Mouse (Mus musculus) liver, embryonic 11.5 days (tissue): ENCODE results near the gene Ampd2. TPM values are rescaled to one million over a fixed set of nuclear protein-coding genes. Genes with fewer than 3 reads are reported as not detected.

Source experiments
- ATAC-seq: fragments of 200-750 bp; cut with Nextera tagmentation; replicated peaks from 2 replicates; pipeline ENCODE4 v1.8.0; 2017; ENCODE audit warnings: moderate number of reproducible peaks, mild to moderate bottlenecking, moderate TSS enrichment, moderate library complexity; ENCODE audit not compliant: low FRiP score
- DNase-seq: peaks from one replicate; pipeline ENCODE4 v3.0.0-alpha.2; 2017; ENCODE audit warnings: low spot score
- H3K27ac ChIP-seq: fragments of 300-500 bp; sonication (generic); 2 replicates; pipeline ENCODE4 v1.5.1; 2014; ENCODE audit warnings: mild to moderate bottlenecking, low read depth, low read length, control low read depth
- H3K27me3 ChIP-seq: fragments of 300-500 bp; sonication (generic); replicated peaks from 2 replicates; pipeline ENCODE4 v1.6.1; 2014; ENCODE audit warnings: low read length, mixed read lengths; ENCODE audit not compliant: control insufficient read depth, insufficient read depth
- H3K36me3 ChIP-seq: fragments of 300-500 bp; sonication (generic); 2 replicates; pipeline ENCODE4 v1.6.1; 2014; ENCODE audit warnings: mild to moderate bottlenecking, low read length, moderate library complexity, mixed read lengths; ENCODE audit not compliant: control insufficient read depth, insufficient read depth
- H3K4me1 ChIP-seq: fragments of 300-500 bp; sonication (generic); replicated peaks from 2 replicates; pipeline ENCODE4 v1.6.1; 2014; ENCODE audit warnings: low read length, mixed read lengths; ENCODE audit not compliant: control insufficient read depth, insufficient read depth
- H3K4me2 ChIP-seq: fragments of 300-500 bp; sonication (generic); 2 replicates; pipeline ENCODE4 v1.6.1; 2014; ENCODE audit warnings: mild to moderate bottlenecking, control low read depth, moderate library complexity
- H3K4me3 ChIP-seq: fragments of 300-500 bp; sonication (generic); 2 replicates; pipeline ENCODE4 v1.5.1; 2014; ENCODE audit warnings: low read depth, low read length, control low read depth
- H3K9ac ChIP-seq: fragments of 300-500 bp; sonication (generic); 2 replicates; pipeline ENCODE4 v1.6.1; 2014; ENCODE audit warnings: low read depth, low read length, control low read depth
- H3K9me3 ChIP-seq: fragments of 300-500 bp; sonication (generic); 2 replicates; pipeline ENCODE4 v1.6.1; 2016; ENCODE audit warnings: low read length, inconsistent platforms, mixed read lengths; ENCODE audit not compliant: control insufficient read depth
- WGBS: fragments of 180-500 bp; shearing (Covaris S2); extraction: QIAGEN DNeasy Blood & Tissue Kit; methylation state at CpG from one replicate; pipeline ENCODE4 v1.1.7; 2014; 5-methylcytosine and 5-hydroxymethylcytosine counted together
- polyA plus RNA-seq: library from polyadenylated mRNA; unstranded; fragments of >200 nt; fragmentation: Nextera tagmentation; extraction: Ambion mirVana; gene quantifications from 2 replicates; pipeline ENCODE4 v1.2.1, GENCODE M21; 2014

Gene Ampd2
- polyA plus RNA-seq, 1 experiment from 2014 or later: 119 TPM

DNA sequence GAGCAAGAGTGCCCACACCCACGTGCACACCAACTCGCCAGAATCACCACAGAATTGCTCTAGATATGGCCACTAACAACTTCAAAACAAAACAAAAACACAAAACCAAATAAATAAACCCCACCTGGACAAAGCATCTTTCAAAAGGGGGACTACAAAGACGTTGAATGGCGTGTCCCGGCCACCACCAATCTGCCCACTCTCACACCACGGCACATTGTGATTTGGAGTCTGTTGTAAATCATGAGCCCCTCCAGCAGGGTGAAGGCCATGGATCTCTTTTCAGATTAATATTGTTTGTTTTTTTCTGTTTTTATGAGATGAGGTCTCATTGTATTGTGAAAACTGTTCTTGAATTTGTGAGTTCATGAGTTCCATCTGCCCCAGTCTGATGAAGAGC, 15.6 kb upstream of the Ampd2 start:
- no peak overlapping the region for H3K4me3 ChIP-seq
- DNase-seq (no peak), ATAC-seq (no peak)
- WGBS: 92% methylated on average over 6 of the region's 6 CpGs
- H3K27ac ChIP-seq: no peak overlapping the region
- H3K27me3 ChIP-seq: no peaks in the 10 kb centered on the region
- peaks cover 45% of the 10 kb centered on the region for H3K4me1 ChIP-seq
- no peaks in the 10 kb centered on the region for H3K36me3 ChIP-seq
- no peaks in the 10 kb centered on the region for H3K9me3 ChIP-seq
- H3K4me2 ChIP-seq: no peak overlapping the region
- H3K9ac ChIP-seq: no peak overlapping the region

DNA sequence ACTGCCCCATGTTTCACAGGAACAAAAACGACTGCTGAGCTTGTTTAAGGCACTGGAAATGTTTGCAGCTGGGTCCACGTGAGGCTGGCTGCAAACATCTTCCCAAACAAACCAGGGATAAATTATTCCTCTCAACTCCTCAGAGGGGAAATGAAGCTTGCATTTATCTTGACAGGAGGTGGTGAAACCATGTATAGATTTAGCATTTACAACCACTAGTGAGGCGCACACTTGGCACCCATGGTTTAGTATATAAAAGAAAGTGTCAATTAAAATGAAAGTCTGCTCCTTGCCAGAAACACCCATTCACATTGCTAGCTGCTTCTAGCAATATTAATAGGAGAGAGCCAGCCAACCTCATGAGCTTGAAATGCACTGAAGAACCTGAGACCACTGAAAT, 15.1 kb upstream of the Ampd2 start:
- 60% methylated on average over 3 of the region's 3 CpGs for WGBS
- Histone ChIP-seq H3K27me3 (no peaks in the 10 kb centered on the region), H3K36me3 (no peaks in the 10 kb centered on the region), H3K27ac (no peak overlapping the region), H3K4me2 (no peak overlapping the region), H3K4me1 (peaks cover 42% of the 10 kb centered on the region), H3K9ac (no peak overlapping the region), H3K9me3 (no peaks in the 10 kb centered on the region), H3K4me3 (no peak overlapping the region)
- ATAC-seq (no peak), DNase-seq (peak; percentile 8)

DNA sequence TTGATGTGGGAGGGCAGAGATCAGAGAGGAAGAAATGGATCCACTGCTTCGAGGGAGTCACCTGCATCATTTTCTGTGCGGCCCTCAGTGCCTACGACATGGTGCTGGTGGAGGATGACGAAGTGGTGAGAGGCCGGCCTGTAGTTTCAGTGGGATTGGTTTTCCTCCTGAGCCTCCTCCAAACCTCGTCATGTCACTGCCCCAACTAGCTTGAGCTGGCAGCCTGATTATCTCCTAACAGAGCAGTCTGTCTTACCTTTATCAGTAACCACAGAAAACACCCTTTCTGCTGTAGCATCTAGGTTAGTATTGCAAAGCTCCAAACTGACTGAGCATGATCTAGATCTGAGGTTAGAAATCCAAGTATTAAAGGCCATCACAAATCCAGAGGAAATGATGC, 11.9 kb upstream of the Ampd2 start:
- DNase-seq (no peak), ATAC-seq (peak; percentile 79)
- peak overlapping the region; percentile 90 for H3K27ac ChIP-seq
- no peaks in the 10 kb centered on the region for H3K27me3 ChIP-seq
- peak overlapping the region; percentile 37; the same call in 1 of the 2 replicates for H3K9ac ChIP-seq
- no peaks in the 10 kb centered on the region for H3K9me3 ChIP-seq
- H3K4me1 ChIP-seq: peaks cover 53% of the 10 kb centered on the region
- no peak overlapping the region for H3K4me3 ChIP-seq
- peak overlapping the region; percentile 49 for H3K4me2 ChIP-seq
- H3K36me3 ChIP-seq: no peaks in the 10 kb centered on the region
- WGBS: 41% methylated on average over 6 of the region's 6 CpGs

- no peak for DNase-seq
- Histone ChIP-seq H3K27me3 (no peaks in the 10 kb centered on the region), H3K27ac (peak overlapping the region; percentile 90), H3K36me3 (no peaks in the 10 kb centered on the region), H3K4me1 (peaks cover 53% of the 10 kb centered on the region), H3K4me2 (peak overlapping the region; percentile 49), H3K9me3 (no peaks in the 10 kb centered on the region), H3K9ac (peak overlapping the region; percentile 37; the same call in 1 of the 2 replicates), H3K4me3 (no peak overlapping the region)
- no peak for ATAC-seq
- WGBS: 81% methylated on average over 8 of the region's 8 CpGs
Measured at GRCm38 (mm10) chr3:108097656-108098055, 11.2 kb upstream of the Ampd2 start.

DNA sequence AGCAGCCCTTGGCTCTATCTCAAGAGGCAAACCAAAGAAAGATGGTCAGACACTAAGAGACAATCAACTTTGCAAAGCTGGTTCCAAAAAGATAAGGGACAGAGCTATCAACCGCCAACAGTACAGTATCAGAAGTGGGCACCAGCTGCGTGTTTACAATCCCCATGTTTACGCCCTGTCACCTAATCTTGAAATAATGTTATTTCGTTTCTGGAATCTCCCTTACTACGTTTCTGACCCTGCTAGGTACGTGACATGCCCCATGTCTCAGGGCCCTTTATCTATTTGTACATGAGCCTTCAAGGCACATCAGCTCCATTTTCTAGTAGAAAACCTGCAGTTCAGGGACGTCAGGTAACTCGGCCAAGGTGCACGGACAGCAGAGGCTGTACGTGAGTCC, 10.3 kb upstream of the Ampd2 start:
- peak overlapping the region; percentile 35; the same call in 1 of the 2 replicates for H3K9ac ChIP-seq
- H3K4me2 ChIP-seq: peak overlapping the region; percentile 63
- H3K27me3 ChIP-seq: no peaks in the 10 kb centered on the region
- DNase-seq: peak; percentile 64
- H3K27ac ChIP-seq: peak overlapping the region; percentile 90
- H3K9me3 ChIP-seq: no peaks in the 10 kb centered on the region
- ATAC-seq: peak; percentile 94
- no peaks in the 10 kb centered on the region for H3K36me3 ChIP-seq
- H3K4me3 ChIP-seq: 0 out of 2 replicates have a peak overlapping the region, but pooled peaks have one; percentile 8
- peaks cover 53% of the 10 kb centered on the region for H3K4me1 ChIP-seq
- 39% methylated on average over 10 of the region's 10 CpGs for WGBS

GRCm38 (mm10) chr3:108096226-108096625, 9.8 kb upstream of the Ampd2 start:
- ATAC-seq (peak; percentile 66), DNase-seq (no peak)
- H3K9me3 ChIP-seq: no peaks in the 10 kb centered on the region
- H3K27ac ChIP-seq: peak overlapping the region; percentile 90
- 43% methylated on average over 8 of the region's 8 CpGs for WGBS
- H3K27me3 ChIP-seq: no peaks in the 10 kb centered on the region
- peak overlapping the region; percentile 64 for H3K9ac ChIP-seq
- peaks cover 53% of the 10 kb centered on the region for H3K4me1 ChIP-seq
- no peaks in the 10 kb centered on the region for H3K36me3 ChIP-seq
- peak overlapping the region; percentile 8; the same call in 1 of the 2 replicates for H3K4me3 ChIP-seq
- peak overlapping the region; percentile 63 for H3K4me2 ChIP-seq

GRCm38 (mm10) chr3:108094976-108095760, 8.7 kb upstream of the Ampd2 start:
- 77% methylated on average over 12 of the region's 12 CpGs for WGBS

GRCm38 (mm10) chr3:108094146-108094545, 7.7 kb upstream of the Ampd2 start:
- H3K27me3 ChIP-seq: no peaks in the 10 kb centered on the region
- H3K4me1 ChIP-seq: peaks cover 56% of the 10 kb centered on the region
- no peaks in the 10 kb centered on the region for H3K9me3 ChIP-seq
- H3K36me3 ChIP-seq: no peaks in the 10 kb centered on the region
- H3K4me3 ChIP-seq: no peak overlapping the region
- WGBS: 67% methylated on average over 1 of the region's 1 CpGs
- no peak overlapping the region for H3K9ac ChIP-seq
- no peak overlapping the region for H3K4me2 ChIP-seq
- no peak for ATAC-seq
- H3K27ac ChIP-seq: no peak overlapping the region
- DNase-seq: no peak

More at GRCm38 (mm10) chr3:108094976-108095760, 8.7 kb upstream of the Ampd2 start:
- H3K4me2 ChIP-seq: peak overlapping the region; percentile 63; the same call in 1 of the 2 replicates
- no peak for DNase-seq
- peaks cover 56% of the 10 kb centered on the region for H3K4me1 ChIP-seq
- H3K4me3 ChIP-seq: no peak overlapping the region
- no peak for ATAC-seq
- H3K36me3 ChIP-seq: no peaks in the 10 kb centered on the region
- no peak overlapping the region for H3K9ac ChIP-seq
- H3K27ac ChIP-seq: 0 out of 2 replicates have a peak overlapping the region, but pooled peaks have one; percentile 90
- no peaks in the 10 kb centered on the region for H3K27me3 ChIP-seq
- no peaks in the 10 kb centered on the region for H3K9me3 ChIP-seq

DNA sequence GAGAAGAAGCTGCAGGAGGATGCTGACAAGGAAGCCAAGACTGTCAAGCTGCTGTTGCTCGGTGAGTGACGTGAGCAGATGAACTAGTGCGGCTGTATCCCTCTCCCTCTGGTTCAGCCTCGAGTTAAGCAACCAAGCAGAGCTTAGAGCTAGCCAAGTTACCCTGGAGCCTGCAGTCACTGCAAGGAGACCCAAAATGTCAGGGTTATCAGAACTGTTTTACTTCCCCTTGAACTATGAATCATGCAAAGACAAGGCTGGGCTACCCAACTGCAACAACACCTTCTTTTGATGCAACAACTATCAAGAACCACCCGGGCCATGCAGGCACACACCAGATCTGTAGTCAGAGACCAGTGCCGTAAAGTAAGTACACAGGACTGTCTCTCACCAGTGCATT, 6.9 kb upstream of the Ampd2 start:
- no peak overlapping the region for H3K4me3 ChIP-seq
- no peak overlapping the region for H3K27ac ChIP-seq
- H3K4me1 ChIP-seq: peaks cover 51% of the 10 kb centered on the region
- H3K4me2 ChIP-seq: no peak overlapping the region
- H3K27me3 ChIP-seq: no peaks in the 10 kb centered on the region
- no peak for DNase-seq
- H3K36me3 ChIP-seq: no peaks in the 10 kb centered on the region
- no peaks in the 10 kb centered on the region for H3K9me3 ChIP-seq
- no peak for ATAC-seq
- H3K9ac ChIP-seq: no peak overlapping the region
- WGBS: 60% methylated on average over 6 of the region's 6 CpGs
